Mouse (Mus musculus): ENCODE results near the gene Egfl8.

DNA sequence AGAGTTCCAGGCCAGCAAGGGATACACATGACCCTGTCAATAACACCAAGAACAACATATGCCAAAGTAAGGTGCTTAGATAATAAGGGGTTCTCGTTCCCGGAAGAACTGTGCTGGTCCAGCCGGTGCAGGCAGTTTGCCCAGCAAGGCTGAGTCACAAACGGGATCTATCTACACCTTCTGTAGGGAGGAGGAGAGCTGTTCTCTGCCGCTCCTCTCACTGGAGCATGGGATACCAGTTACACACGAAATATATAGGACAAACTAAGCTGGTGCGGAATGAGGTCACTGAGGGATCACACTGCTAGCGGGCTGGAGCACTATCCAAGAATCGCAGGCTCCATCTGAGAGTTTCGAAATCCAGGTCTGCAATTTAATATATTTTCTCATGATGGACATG is 28.2 kb upstream of the Egfl8 start:
- TF ChIP-seq CTCF (IDR thresholded peaks at IDR 0.05; ENCODE audit: low read depth) (no peak), EP300 (IDR thresholded peaks at IDR 0.05; ENCODE audit: low read depth) (no peak)
